Mouse (Mus musculus) layer of hippocampus, adult 2 months (tissue): Measurements from ENCODE around the gene Zfp639. TPM values are rescaled to one million over a fixed set of nuclear protein-coding genes. Genes with fewer than 3 reads are reported as not detected.
A peak's percentile ranks its signal among the peaks of the same experiment; 100 is the strongest.

Experiments used
- DNase-seq, 2 experiments: peaks; one replicate each; pipeline ENCODE4 v3.0.0; 2022; ENCODE audit warnings: low spot score in 2 of 2
- H3K27ac ChIP-seq: fragments of 200-600 bp; 2 replicates; pipeline ENCODE4 v1.8.1; 2022
- H3K4me3 ChIP-seq: fragments of 200-600 bp; 2 replicates; pipeline ENCODE4 v1.8.1; 2022; ENCODE audit warnings: mild to moderate bottlenecking
- CTCF ChIP-seq: fragments of 200-600 bp; conservative IDR thresholded peaks from 2 replicates; pipeline ENCODE4 v1.8.1; 2022; ENCODE audit warnings: antibody characterized with exemption, mild to moderate bottlenecking, moderate library complexity
- total RNA-seq, 2 experiments: library from RNA; stranded (reverse); gene quantifications; 2 replicates each; pipeline ENCODE4 v1.2.3; 2021

Zfp639 gene
- total RNA-seq, 2 experiments from 2014 or later = 31.7 to 36.1 TPM

DNA sequence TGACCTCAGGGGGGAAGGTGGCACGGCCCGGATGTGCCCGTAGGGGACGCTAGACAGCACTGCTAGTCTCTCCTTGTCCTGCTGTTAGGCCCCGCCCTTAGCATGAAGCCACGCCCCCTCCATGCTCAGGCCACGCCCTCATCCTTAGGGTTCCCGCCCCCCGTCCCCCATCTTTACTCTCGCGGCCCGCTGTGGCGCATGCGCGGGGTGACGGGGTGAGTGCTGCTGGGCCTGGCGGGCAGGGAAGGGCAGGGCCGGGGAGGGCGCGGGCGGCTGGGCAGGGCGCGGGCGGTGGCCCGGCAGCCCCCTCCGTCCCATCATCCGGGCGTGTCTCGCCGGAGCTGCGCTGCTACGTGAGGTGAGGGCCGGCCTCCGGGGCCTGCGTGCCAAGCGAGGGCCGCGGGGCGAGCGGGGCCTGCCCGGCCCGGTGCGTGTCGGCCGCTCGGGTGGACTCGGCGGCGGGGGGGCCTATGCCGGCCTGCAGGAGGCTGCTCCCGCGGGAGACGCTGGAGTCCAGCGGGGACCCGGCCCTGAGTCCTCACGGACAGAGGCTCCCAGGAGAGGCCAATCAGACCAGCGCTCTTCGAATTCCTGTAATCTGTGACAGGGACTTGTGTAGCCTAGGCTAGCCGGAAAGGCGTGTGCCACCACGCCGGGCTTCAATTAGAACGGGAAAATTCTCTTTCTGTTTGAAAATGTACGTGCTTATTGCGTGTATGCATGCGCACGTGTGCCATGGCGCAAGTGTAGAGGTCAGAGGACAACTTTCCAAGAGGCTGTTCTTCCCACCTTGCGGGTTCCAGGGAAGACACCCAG is 524 bp downstream of the Zfp639 start:
- peak; percentile 82 for TF ChIP-seq CTCF
- Histone ChIP-seq H3K27ac (peak overlapping the region; percentile 94), H3K4me3 (peak overlapping the region; percentile 62)
- peak; percentile 90 to 94 for DNase-seq

DNA sequence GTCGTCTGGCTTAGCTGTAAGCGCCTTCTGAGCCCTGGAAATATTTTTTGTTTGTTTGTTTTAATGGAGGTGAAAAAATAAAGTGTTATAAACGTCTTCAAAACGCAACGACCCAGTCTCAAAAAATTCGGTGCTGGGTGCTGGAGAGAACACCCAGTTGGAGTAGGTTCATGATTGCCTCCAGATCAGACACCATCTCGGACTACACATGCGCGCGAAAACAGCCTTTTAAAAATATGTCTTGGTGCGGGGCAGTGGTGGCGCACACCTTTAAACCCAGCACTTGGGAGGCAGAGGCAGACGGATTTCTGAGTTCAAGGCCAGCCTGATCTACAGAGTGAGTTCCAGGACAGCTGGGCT is 1.1 kb downstream of the Zfp639 start:
- Histone ChIP-seq H3K27ac (peak overlapping the region; percentile 94), H3K4me3 (peak overlapping the region; percentile 62)
- DNase-seq = no peak
- no peak for TF ChIP-seq CTCF

DNA sequence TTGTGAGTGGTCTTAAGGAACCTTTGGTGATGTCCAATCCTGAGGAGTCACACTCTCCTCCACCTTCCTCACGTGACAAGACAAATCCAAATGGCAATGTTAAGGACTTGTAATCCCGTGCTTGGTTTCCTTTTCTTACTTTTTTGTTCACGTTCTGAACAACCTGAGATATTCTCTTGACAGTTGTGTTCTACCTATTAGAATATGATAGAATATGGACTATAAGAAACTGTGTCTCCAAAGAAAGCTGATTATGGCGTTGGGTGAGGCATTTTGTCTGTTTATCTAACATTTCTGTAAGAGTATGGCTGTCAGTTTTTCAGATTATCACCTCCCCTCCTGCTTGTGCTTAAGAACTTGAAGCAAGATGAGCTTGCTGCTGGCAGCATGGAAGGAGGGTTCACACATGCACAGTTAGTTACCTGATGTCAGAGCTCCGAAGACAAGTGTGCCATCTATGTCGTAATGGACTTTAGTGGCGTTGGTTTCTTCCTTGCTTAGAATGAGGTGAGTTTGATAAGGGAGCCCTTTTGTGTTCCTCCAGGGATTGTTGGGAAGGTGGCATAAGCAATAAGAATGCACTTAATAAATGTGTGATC is 2.7 kb downstream of the Zfp639 start:
- TF ChIP-seq CTCF = no peak
- H3K27ac ChIP-seq = no peak overlapping the region
- H3K4me3 ChIP-seq = no peak overlapping the region
- DNase-seq = no peak

- H3K4me3 ChIP-seq = no peak overlapping the region
- no peak overlapping the region for H3K27ac ChIP-seq
- TF ChIP-seq CTCF = no peak
- DNase-seq = no peak
These were observed 3.5 kb downstream of the Zfp639 start for GRCm38 (mm10) chr3:32513528-32513927.

GRCm38 (mm10) chr3:32527181-32527580 is 17.1 kb downstream of the Zfp639 start:
- Histone ChIP-seq H3K27ac (no peak overlapping the region), H3K4me3 (no peak overlapping the region)
- no peak for TF ChIP-seq CTCF
- DNase-seq = no peak

GRCm38 (mm10) chr3:32529303-32529898 is 19.3 kb downstream of the Zfp639 start, which contains the start of gene Mfn1:
TSS of gene Mfn1 (plus strand) at chr3:32529465.
- peak within 1 kb of the TSS; percentile 63 for H3K4me3 ChIP-seq

GRCm38 (mm10) chr3:32530041-32530440 is 20.0 kb downstream of the Zfp639 start:
- no peak for DNase-seq
- Histone ChIP-seq H3K27ac (peak overlapping the region; percentile 95), H3K4me3 (peak overlapping the region; percentile 63)
- TF ChIP-seq CTCF = no peak

More at GRCm38 (mm10) chr3:32529303-32529898, 19.3 kb downstream of the Zfp639 start, which contains the start of gene Mfn1:
- H3K27ac ChIP-seq = peak within 1 kb of the TSS; percentile 95
- TF ChIP-seq CTCF = 0 out of 2 replicates have a peak, but pooled peaks have one; percentile 34
- peak; percentile 92 to 97 for DNase-seq

- DNase-seq = no peak
- H3K27ac ChIP-seq = no peak overlapping the region; the same call in 1 of the 2 replicates
- TF ChIP-seq CTCF = no peak
- no peak overlapping the region for H3K4me3 ChIP-seq
These were observed 25.6 kb downstream of the Zfp639 start for GRCm38 (mm10) chr3:32535692-32536091.

DNA sequence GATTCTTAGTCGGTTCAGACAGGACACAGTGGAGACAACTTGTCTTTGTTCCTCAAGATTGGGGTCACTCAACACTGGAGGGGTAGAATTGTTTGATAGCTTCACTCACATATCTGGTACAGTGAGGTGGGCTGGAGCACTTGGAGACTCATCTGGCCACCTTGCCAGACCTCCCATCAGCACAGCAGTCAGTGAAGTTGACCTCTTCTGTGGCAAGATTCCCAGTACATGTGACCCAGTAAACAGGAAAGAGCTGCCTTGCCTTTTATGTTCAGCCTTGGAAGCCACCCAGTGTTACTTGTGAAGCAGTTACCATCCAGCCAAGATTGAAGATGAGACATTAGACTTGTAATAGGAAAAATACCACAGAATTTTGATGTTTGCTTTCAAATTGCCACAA is 27.5 kb downstream of the Zfp639 start:
- peak overlapping the region; percentile 83 for H3K27ac ChIP-seq
- peak; percentile 37 to 65 for DNase-seq
- no peak for TF ChIP-seq CTCF
- peak overlapping the region; percentile 5; the same call in 1 of the 2 replicates for H3K4me3 ChIP-seq

DNA sequence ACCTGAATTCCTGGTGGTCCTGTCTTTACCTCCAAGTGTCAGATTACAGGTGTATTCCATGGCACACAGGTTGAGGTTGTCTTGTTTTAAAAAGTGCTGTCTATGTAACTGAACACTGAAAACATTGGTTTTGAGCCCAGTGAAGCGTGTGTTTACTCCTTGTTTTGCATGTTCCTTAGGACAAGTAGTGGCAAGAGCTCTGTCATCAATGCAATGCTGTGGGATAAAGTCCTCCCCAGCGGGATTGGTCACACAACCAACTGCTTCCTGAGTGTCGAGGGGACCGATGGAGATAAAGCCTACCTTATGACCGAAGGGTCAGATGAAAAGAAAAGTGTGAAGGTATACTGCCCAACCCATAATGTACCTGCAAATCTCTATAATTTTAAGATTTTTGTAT is 28.0 kb downstream of the Zfp639 start:
- TF ChIP-seq CTCF = no peak
- no peak overlapping the region; the same call in 1 of the 2 replicates for H3K4me3 ChIP-seq
- no peak for DNase-seq
- H3K27ac ChIP-seq = peak overlapping the region; percentile 83

DNA sequence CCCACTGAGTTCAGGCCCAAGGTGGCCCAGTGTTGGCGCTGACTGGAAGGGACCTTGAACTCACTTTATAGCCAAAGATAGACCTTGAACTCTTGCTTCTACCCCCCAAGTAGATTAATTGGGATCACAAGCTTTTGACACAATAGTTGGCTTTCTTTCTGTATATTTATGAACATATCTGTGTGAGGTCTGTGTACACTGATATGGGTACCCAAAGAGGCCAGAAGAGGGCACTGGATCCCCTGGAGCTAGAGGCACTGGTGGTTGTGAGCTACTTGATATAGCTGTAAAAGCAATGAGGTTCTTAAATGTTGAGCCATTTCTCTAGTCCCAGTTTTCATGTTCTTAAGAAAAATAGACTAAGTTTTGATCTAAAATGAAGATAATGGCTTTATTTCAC is 43.0 kb downstream of the Zfp639 start:
- no peak for DNase-seq
- Histone ChIP-seq H3K4me3 (no peak overlapping the region), H3K27ac (no peak overlapping the region)
- TF ChIP-seq CTCF = peak; percentile 66

DNA sequence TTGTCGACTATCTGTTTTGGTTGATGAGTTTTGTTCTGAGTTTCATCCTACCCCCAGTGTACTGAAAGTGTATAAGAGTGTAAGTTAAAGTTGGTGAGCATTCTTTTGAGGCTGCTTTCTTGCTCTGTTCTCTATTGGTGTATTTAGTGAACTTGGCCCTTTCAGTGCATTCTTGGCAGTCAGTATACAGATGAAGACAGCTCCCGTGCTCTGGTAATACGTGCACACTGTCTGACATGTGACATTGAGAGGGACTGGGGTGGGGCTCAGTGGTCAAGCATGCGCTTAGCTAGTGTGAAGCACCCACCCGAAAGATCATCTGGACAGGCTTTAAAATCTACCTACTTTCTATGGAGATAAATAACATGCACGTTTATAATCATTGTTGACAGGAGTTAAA is 53.3 kb downstream of the Zfp639 start:
- Histone ChIP-seq H3K4me3 (no peak overlapping the region), H3K27ac (no peak overlapping the region)
- DNase-seq = no peak
- no peak for TF ChIP-seq CTCF

Other genes with a start within 250 kb of the Zfp639 start
- 10 to 100 TPM; 58.2 to 59.9 TPM for gene Zmat3, start 144.2 kb upstream of the Zfp639 start, total RNA-seq
- gene Pik3ca, start 112.6 kb upstream of the Zfp639 start, total RNA-seq = 10 to 100 TPM; 47.8 to 51.9 TPM
- gene Kcnmb3, start 18.0 kb upstream of the Zfp639 start, total RNA-seq = 1 to 10 TPM in 1 of 2 experiments, not detected in 1; 1.0 TPM
- 100 to 1,000 TPM in 1 of 2 experiments, 10 to 100 TPM in 1; 95.2 to 103 TPM for gene Mfn1, start 19.2 kb downstream of the Zfp639 start, total RNA-seq
- gene Gnb4, start 106.3 kb downstream of the Zfp639 start, total RNA-seq = 10 to 100 TPM; 12.4 to 18.6 TPM
- gene Actl6a, start 196.0 kb downstream of the Zfp639 start, total RNA-seq = 10 to 100 TPM; 19.2 to 20.4 TPM
- gene Ndufb5, start 226.7 kb downstream of the Zfp639 start, total RNA-seq = 100 to 1,000 TPM; 192 to 210 TPM
- 10 to 100 TPM; 19.7 to 20.1 TPM for gene Mrpl47, start 227.3 kb downstream of the Zfp639 start, total RNA-seq